Mouse (Mus musculus) cortical plate, adult 2 months (tissue): ENCODE measurements around the gene Bud13.

Source experiments
- CTCF ChIP-seq: fragments of 200-500 bp; IDR thresholded peaks from 2 replicates; pipeline ENCODE4 v1.5.1; 2011; ENCODE audit warnings: mild to moderate bottlenecking, control low read depth, low read length; ENCODE audit not compliant: insufficient read depth; ENCODE audit errors: extremely low read depth
- POLR2A ChIP-seq: fragments of 200-500 bp; IDR thresholded peaks from 2 replicates; pipeline ENCODE4 v1.6.1; 2011; ENCODE audit warnings: mild to moderate bottlenecking, low read length, control low read depth; ENCODE audit not compliant: insufficient read depth; ENCODE audit errors: extremely low read depth

DNA sequence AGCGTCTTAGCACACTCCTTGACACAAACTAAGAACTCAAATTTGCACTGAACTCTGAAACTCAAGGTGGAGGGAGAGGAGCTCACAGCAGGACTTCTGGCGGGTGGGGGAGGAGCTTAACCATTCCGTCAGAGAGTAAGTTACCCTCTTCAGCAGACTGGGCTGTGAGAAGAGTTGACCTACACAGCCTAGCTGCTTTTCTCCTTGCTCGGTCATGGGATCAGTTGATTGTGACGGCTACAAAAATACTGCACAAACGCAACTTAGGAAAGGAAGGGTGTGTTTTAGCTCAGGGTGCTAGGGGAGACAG, 47.7 kb downstream of the Bud13 start:
- no peak for TF ChIP-seq CTCF
- no peak for TF ChIP-seq POLR2A
